Mouse (Mus musculus): ENCODE results near the gene Olfr875.
"Not testable (repeated sequence)": the region's sequence is repeated elsewhere in the genome, so short reads cannot be mapped to it uniquely, and the experiment has no call there.

The Olfr875 gene

DNA sequence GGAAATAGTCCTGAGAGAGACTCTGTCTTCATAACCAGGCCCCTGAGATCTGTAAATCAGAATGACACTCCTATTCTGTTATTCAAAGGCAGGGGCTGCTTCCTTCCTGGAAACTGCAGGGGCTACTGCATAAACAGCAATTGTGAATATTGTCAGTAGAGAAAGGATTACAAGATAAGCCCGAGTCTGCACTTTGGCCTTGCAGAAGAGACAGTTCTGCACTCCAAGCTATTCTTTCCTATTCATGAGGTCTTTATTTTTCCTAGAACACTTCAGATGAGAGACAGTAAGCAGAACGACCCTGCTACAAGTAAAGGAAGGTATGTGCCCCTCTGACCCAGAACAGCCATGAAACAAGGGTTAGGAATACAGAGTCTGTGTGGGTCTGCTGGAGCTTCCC, at the start of gene Olfr875:
TSS of gene Olfr875 (plus strand) at position 99 of the 400 bp plus-strand sequence.
- DNase-seq, result no peak

DNA sequence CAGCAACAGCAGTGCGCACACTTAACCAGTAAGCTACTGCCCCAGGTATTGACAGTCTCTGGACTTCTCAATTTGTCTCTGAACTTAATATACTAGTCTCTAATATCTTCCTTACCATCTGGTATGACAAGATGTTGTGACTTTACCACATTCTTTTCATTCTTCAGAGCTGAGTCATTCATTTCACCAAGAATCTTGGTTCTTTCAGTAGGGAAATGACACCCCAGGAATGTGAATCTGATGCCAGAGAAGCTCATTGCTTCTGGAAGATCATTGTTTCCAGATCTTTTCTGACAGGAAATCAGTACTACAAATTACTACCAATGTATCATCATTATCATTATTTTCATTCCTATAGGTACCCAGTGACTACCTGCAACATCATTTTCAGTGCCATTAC, 37.3 kb upstream of the Olfr875 start:
- DNase-seq, result no peak

DNA sequence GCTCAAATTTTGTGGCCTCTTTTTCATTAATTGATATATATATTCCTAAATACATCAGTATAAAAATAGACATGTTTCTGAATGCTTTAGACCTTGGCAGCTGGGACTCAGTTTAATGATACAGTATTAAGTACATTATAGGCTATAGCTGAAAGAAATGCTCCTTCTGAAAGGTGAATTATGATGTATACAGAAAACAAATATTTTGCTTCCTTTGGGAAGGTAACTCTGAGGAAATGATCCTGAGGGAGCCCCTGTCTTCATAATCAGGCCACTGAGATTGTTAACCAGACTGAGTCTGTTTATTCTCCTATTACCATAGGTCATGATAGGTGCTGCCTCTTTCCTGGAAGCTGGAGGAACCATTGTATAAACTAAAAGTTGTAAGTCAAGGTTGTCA, 26.9 kb upstream of the Olfr875 start, which contains the start of gene Olfr874:
TSS of gene Olfr874 (plus strand) at position 301 of the 400 bp plus-strand sequence.
- no peak for DNase-seq

DNA sequence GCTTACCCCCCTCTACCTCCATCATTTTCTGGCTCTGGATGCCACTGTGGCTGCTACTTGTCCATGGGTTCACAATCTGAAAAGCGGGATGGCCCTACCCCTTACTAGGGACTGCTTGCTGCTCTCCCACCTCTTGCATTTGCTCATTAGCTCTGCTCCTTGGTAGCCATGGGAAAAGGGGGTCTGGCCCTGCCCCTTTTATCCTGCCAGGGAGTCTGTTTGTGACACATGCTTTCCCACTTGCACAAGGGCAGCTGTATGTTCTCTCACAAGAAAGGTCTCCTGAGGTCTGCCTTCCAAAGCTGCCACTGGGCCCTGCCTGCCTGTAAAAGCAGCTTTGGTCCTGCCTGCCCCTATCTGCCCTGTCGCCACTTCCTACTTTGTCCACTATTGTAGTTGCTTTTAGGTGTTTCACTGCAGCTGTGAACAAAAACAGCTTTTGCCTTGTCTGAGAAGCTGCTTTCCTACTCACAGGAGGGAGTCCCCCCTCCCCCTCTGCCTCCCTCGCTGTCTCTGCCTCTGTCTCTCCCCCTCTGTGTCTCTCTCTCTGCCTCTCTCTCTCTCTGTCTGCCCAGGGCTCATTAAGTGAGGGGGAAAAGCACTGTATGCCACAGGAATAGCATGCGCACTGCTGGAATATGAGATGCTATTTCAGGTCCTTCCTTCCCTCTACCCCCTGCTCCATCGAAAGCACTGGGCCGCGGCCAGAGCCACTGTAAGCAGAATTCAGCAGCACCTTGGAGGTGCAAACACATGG, 21.2 kb upstream of the Olfr875 start:
- no peak for DNase-seq

DNA sequence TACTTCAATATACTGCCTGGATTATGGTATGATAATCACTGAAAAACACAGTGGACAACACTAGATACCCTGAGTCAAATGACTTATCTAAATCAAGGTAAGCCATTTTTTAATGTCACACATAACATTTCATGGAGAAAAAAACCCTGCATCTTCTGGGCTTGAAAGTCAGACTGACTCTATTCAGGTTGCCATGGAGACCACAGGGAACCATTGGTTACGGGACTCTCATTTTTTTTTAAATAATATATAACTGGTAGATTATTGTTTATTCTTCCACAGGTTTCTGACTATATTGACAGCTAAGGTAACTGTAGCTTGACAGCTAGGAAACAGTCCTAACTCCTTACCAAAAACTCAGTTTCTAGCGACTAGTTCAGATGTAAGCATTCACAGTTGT, 20.2 kb upstream of the Olfr875 start:
- no peak for DNase-seq

DNA sequence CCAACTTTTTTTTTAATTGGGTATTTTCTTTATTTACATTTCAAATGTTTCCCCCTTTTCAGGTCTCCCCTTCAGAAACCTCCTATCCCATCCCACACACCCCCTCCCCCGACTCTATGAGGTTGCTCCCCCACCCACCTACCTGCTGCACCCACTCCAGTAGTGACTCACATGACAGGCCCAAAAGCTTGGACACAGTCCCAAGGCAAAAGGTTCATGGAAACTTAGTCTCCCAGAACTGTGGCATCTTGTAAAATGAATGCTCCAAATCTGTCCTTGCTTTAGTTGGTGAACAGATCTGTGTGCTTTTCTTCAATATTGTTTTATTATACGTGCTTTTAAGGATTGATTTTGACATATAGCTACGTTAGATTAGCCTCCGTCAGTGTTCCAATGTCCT, 19.7 kb upstream of the Olfr875 start:
- no peak for DNase-seq

DNA sequence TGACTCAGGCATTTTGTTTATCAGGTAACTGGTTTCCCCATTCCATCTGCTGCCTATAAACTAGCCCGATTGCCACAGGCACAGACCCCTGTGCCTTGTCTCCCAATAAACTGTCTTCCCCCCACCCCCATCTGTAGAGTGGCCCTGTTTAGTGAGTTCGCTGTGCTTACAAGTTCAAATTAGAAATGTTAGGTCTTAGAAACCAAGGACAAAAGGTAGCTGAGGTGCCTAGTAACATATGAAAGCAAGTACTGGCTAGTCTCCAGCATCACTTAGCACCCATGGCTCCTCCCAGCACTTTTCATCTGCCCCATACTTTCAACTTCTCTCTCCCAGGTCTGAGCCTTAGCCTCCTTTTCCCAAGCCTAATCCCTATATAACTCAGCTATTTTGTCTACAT, 9.9 kb upstream of the Olfr875 start:
- no peak for DNase-seq

DNA sequence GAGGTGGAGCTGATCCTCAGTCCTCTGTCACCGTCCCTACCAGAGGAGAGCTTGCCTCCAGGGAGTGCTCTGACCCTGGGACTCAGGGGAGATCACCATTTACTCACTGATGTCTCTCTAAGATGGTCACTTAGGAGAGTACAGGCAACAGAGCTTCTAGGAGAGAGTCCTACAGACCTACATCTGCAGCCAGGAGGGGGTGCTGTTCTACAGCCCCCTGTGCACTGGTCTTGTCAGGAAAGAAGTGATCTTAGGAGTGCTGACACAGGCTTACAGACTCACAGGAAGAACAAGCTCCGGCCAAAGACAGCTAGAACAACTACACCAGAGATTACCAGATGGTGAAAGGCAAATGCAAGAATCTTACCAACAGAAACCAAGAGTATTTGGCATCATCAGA, 9.1 kb upstream of the Olfr875 start:
- DNase-seq, result no peak

DNA sequence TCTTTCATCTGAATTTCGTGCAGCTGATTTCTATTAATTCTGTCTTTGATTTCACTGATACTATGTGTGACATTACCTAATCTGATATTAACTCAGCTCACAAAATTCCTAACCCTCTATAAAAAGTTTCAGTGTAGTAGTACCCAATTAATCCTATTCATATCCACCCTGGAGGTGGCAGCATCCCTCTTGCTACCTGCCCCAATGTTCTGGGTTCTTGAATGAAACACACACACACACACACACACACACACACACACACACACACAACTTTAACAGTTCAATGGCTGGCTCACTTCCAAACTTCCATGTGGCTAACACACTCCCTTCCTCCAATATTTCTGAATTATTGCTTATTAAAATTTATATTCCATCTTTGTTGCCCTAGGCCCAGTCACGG, 996 bp upstream of the Olfr875 start:
- no peak for DNase-seq

DNA sequence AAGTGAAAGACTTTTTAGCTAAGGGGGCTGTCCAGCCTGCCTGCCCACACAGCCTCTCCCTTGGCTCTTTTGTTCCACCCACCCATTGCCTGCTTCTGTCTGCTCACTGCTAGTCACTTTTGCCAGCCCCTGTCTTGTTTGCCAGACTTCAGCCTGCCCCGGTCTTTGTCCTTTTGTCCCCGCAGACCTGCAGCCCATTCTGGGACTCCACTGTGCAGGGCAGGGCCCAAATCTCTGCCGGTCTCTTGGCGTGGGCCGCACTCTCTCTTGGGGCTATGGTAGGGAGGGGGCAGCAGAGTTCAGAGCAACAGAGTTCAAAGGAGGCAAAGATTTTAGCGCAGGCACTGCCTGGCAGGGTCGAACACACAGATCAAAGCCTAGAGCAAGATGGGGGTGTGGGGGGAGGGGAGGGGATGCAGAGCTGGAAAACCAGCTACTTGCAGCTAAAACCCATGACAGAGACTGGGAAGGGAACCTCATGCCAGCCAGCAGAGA, 11.2 kb downstream of the Olfr875 start:
- DNase-seq, result peak; percentile 5

DNA sequence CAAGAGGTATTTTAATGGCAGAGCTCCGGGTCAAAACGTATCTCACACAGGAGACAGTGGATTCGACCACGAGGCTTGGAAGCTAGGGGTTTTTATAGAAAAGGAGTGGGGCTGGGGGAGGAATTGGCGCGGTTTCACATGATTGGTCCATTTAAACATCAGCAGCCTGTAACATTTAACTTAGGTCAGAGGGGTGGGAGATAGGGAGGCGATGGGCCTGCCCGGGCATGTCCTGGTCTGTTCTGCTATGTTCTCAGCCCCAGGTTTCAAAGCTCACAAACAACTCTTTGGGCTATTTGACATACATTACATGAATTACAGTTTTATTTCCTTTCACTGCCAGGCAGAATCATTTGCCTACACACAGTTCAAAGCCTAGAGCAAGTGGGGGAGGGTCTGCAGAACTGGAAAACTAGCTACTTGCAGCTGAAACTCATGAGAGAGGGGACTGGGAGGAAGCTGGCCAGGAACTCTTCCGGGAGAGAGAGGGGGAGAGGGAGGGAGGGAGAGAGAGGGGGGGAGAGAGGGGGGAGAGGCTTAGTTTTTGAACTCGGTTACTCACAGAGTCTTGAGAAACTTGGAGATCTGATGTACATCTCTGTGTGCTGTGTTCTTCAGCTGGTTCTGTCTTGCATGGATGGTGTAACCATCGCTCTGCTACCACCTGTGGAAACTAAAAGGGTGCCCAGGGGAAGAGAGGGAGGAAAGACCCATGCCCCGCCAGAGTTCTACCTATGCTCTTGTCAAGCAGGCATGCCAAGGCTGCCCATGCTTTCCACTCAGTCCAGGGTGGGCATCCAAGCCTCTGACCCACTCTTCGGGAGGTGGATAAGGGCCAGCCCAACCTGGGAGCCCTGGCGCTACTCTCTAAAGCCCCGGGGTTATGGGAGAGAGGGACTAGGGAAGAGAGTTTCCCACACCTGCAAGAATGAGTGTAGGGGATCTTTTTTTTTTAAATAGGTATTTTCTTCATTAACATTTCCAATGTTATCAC, 12.0 kb downstream of the Olfr875 start:
- not testable (repeated sequence) for DNase-seq

DNA sequence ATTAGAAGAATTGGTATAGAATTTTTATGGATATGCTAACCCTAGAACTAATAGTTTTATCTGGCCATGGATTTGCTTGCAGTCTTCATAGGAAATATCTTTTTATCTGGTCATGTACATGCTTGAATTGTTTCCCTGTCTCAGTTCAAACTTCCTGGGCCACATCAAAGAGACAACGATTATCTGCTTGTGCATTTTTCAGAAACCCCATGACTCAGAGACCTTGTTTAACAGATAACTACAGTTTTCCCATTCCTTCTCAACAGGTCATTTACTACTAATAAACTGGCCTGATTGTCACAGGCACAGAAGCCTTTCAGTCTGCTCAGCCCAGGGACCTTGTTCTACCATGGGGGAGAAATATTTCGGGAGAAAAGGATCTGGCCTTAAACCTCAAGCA, 14.8 kb downstream of the Olfr875 start:
- DNase-seq, result no peak

DNA sequence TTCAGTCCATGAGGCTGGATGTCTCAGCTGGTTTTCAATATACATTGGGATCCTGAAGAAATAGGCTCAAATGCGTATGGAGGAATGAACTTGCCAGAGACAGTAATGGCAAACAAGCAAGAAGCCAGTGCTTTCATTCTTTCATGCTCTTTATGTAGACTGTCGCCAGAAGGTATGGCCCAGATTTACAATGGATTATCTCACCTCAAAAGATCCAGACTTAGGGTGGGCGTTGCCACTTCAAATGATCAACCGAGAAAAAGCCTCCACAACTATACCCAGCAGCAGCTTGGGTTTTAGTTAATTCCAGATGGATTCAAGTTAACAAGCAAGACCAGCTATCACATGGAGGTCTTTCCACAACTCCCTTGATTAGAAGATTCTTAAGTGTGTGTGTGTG, 30.4 kb downstream of the Olfr875 start:
- DNase-seq, result no peak

DNA sequence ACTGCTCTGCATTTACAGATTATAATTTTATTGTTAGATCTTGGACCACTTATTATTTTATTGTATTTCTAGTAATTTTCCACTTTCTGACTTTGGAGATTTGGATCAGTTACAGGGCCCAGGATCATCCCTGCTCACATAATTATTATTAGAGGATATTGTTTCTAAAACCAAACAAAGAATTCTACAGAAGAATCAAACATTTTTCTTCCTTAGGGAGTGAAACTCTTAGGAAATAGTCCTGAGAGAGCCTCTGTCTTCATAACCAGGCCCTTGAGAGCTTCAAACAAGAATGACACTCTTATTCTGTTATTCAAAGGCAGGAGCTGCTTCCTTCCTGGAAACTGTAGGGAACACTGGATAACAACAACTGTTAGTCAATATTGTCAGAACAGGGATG, 31.1 kb downstream of the Olfr875 start, which contains the start of gene Olfr876:
TSS of gene Olfr876 (plus strand) at position 301 of the 400 bp plus-strand sequence.
- DNase-seq, result no peak

DNA sequence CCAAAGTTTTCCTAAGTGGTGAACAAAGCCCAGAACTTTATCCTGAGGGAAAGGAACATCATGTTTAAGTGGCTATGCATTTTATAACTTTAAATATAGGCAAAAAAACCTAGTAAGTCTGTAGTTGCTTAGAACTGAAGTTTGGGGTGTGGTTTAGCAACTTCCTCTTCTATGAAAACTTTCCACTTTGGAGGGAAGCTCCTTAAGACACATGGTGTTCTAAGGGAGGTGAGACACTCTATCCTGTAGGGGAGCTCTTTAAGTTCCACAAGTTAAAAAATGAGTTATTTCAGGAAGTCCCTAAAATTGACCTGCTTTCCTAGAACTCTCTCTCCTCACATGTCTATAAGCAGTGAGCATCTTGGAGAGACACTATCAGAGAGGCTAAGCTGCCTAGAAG, 35.6 kb downstream of the Olfr875 start:
- DNase-seq, result no peak

DNA sequence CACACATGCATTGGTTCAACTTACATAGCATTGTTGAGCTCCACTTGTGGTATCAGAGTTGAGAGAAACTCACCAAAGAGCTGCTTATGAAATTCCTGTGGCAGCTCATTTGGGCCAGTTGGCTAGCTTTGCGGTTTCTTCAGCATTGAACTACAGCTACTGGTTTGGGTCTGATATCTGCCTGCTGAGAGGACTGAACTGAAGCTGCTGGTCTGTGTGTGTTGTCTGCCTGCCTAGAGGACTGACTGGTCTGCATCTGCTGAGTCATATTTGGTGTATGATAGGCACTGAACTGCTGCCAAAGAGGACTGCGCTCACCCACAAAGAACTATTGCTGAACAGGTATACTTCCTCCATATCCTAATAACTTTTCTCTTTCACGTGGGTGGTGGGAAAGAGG, 36.8 kb downstream of the Olfr875 start:
- DNase-seq, result no peak

DNA sequence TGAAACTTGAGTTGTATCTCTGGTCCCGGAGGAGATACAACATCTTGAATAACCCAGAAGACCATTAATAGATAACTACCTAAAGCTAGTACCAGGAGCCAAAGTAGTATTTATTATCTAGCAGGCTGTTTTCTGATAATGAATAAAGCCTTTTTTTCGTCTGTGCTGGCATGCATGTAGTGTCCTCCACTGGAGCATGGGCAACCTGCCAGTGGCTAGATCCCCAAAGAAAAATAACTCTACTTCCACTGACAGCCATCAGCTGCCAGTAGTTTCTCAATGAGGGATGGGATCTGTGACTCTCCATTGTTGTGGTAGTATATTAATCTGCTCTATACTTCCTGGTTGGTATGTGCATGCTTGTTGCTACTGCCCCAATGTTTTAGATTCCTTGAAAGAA, 37.3 kb downstream of the Olfr875 start:
- DNase-seq, result no peak

DNA sequence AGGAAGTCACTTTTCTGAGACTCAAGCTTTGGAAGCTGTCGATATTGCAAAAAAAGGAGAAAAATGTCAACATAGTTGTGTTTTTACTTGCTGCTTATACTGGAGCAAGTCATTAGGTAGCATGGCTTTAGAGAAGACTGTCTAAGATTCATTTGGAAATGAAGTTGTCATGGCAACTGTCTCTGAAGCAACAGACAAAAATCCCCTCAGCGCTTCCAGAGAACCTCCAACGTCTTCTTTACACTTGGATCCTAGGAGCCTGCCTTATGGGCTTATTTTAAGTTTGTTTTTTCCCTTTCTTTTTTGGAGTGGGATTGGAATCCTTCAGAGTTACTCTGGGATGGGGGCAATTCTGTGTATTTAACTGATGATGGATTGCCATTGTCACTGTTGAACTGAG, 43.0 kb downstream of the Olfr875 start:
- DNase-seq, result no peak
